Mouse (Mus musculus): ENCODE measurements around the gene Exoc7. TPM values are rescaled to one million over a fixed set of nuclear protein-coding genes. Genes with fewer than 3 reads are reported as not detected.

Gene Exoc7
- polyA plus RNA-seq, 1 experiment from 2014 or later: 60.5 TPM

DNA sequence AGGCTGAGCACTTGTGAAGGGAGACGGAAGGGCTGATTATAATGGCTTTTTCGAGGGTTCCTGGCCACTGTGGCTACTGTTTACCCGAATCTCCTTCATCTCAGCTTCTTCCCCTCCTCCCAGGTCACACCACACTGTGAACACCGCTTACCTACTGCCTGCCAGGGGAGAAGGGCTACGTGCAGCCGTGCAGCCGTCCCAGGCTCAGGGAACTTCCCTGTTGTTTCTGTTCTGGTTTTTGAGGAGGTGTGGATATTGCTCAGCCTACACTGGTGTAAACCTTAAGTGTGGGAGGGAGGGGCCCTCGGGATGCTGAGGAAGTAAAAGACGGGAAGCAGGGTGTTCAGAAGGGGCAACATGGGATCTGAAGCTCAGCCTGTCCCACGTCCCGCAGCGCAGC, 30.0 kb upstream of the Exoc7 start:
- 59% methylated on average over 11 of the region's 12 CpGs for WGBS
- Histone ChIP-seq H3K27me3 (replicated peaks; ENCODE audit: control insufficient read depth, insufficient read depth, low read length) (peaks cover 21% of the 10 kb centered on the region), H3K9ac (ENCODE audit: low read depth, low read length) (no peak overlapping the region), H3K27ac (replicated peaks; ENCODE audit: low read depth, low read length) (no peak overlapping the region), H3K4me1 (ENCODE audit: control insufficient read depth, insufficient read depth, low read length) (peaks cover 20% of the 10 kb centered on the region), H3K36me3 (ENCODE audit: control insufficient read depth, insufficient read depth, low read length) (no peaks in the 10 kb centered on the region), H3K4me2 (ENCODE audit: low read depth, low read length) (no peak overlapping the region), H3K9me3 (ENCODE audit: control insufficient read depth, low read length) (no peaks in the 10 kb centered on the region), H3K4me3 (ENCODE audit: low read depth, low read length) (no peak overlapping the region)
- no peak for DNase-seq (ENCODE audit: low spot score)
- no peak for ATAC-seq (ENCODE audit: low read depth)

- Histone ChIP-seq H3K4me2 (ENCODE audit: low read depth, low read length) (peak overlapping the region; percentile 99), H3K9ac (ENCODE audit: low read depth, low read length) (no peak overlapping the region; the same call in 1 of the 2 replicates), H3K4me3 (ENCODE audit: low read depth, low read length) (no peak overlapping the region), H3K36me3 (ENCODE audit: control insufficient read depth, insufficient read depth, low read length) (no peaks in the 10 kb centered on the region), H3K27me3 (replicated peaks; ENCODE audit: control insufficient read depth, insufficient read depth, low read length) (peaks cover 21% of the 10 kb centered on the region), H3K9me3 (ENCODE audit: control insufficient read depth, low read length) (no peaks in the 10 kb centered on the region), H3K4me1 (ENCODE audit: control insufficient read depth, insufficient read depth, low read length) (peaks cover 21% of the 10 kb centered on the region), H3K27ac (replicated peaks; ENCODE audit: low read depth, low read length) (no peak overlapping the region)
- ATAC-seq (ENCODE audit: low read depth): no peak
- DNase-seq (ENCODE audit: low spot score): no peak
- 83% methylated on average over 4 of the region's 4 CpGs for WGBS
These were observed 29.4 kb upstream of the Exoc7 start for GRCm38 (mm10) chr11:116336393-116336792.

DNA sequence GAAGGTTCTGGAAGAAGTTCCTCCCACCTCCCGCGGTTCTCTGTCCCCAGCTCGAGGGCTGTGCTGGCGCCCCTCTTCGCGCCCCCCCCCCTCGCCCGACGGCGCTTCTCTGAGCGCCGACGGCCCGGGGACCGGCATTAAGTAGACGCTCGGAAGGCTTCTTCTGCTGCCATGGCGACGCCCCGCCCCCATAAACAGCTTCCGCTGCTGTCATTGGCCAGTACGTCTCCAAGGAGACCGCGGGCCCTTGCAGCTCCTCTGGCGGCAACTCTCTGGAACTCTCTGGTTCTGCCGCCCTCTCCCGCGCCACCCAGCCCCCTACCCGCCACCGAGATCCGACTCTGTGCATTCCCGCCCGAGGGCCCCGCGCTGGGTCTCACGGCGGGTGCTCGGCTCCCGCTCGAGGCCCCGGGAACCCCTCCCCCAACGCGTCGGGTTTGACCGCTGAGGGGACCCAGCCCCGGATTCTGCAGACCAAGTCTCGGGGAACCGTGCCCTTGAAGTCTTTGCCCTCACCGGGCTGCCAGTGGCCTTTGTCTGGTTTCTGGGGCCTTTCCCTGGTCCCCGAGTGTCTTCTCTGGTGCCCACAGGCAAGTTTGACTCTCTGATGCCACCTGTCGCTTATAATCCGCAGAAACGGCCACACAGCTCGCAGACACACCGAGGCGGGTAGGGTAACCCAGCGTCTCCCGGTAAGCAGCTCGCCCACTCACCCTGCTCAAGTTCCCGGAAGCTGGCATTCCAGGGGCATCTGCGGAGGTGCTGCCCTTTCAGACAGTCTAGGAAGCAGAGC, 28.4 kb upstream of the Exoc7 start, which contains the start of gene Foxj1:
Gene Foxj1 (minus strand): TSS at position 156 of the 793 bp plus-strand sequence.
- Histone ChIP-seq H3K9ac (ENCODE audit: low read depth, low read length) (peak within 1 kb of the TSS; percentile 72), H3K4me3 (ENCODE audit: low read depth, low read length) (peak within 1 kb of the TSS; percentile 67), H3K36me3 (ENCODE audit: control insufficient read depth, insufficient read depth, low read length) (no peaks in the 10 kb centered on the region), H3K4me2 (ENCODE audit: low read depth, low read length) (peak within 1 kb of the TSS; percentile 99), H3K9me3 (ENCODE audit: control insufficient read depth, low read length) (no peaks in the 10 kb centered on the region), H3K27me3 (replicated peaks; ENCODE audit: control insufficient read depth, insufficient read depth, low read length) (peaks cover 21% of the 10 kb centered on the region), H3K4me1 (ENCODE audit: control insufficient read depth, insufficient read depth, low read length) (peaks cover 21% of the 10 kb centered on the region), H3K27ac (replicated peaks; ENCODE audit: low read depth, low read length) (peak within 1 kb of the TSS; percentile 61)
- under 1% methylated on average over 28 of the region's 61 CpGs for WGBS
- peak; percentile 92 for ATAC-seq (ENCODE audit: low read depth)
- DNase-seq (ENCODE audit: low spot score): peak; percentile 95

DNA sequence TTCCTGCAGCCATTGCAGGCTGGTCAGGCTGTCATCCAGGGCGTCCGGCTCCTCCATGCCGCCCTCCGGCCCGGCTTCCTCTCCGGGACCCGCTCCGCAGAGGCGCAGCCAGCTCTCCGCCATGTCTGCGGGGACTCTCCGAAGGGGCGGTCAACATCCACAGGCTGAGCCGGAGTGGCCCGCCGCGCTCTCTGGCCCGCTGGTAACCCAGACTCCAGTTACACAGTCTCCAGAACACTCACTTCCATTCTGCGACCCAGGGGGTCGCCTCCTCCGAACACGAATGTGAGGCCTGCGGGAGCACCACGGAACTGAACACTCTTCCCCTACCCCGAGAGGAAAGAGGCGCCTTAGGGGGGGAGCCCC, 27.4 kb upstream of the Exoc7 start:
- H3K4me3 ChIP-seq (ENCODE audit: low read depth, low read length): peak overlapping the region; percentile 67
- H3K9ac ChIP-seq (ENCODE audit: low read depth, low read length): peak overlapping the region; percentile 17; the same call in 1 of the 2 replicates
- H3K27ac ChIP-seq (replicated peaks; ENCODE audit: low read depth, low read length): no peak overlapping the region
- H3K27me3 ChIP-seq (replicated peaks; ENCODE audit: control insufficient read depth, insufficient read depth, low read length): peaks cover 21% of the 10 kb centered on the region
- ATAC-seq (ENCODE audit: low read depth) (no peak), DNase-seq (ENCODE audit: low spot score) (no peak)
- no peaks in the 10 kb centered on the region for H3K36me3 ChIP-seq (ENCODE audit: control insufficient read depth, insufficient read depth, low read length)
- H3K9me3 ChIP-seq (ENCODE audit: control insufficient read depth, low read length): no peaks in the 10 kb centered on the region
- H3K4me2 ChIP-seq (ENCODE audit: low read depth, low read length): peak overlapping the region; percentile 99
- peaks cover 21% of the 10 kb centered on the region for H3K4me1 ChIP-seq (ENCODE audit: control insufficient read depth, insufficient read depth, low read length)
- WGBS: 5% methylated on average over 11 of the region's 26 CpGs

- ATAC-seq (ENCODE audit: low read depth): no peak
- H3K36me3 ChIP-seq (ENCODE audit: control insufficient read depth, insufficient read depth, low read length): no peaks in the 10 kb centered on the region
- DNase-seq (ENCODE audit: low spot score): no peak
- H3K27ac ChIP-seq (replicated peaks; ENCODE audit: low read depth, low read length): no peak overlapping the region
- H3K27me3 ChIP-seq (replicated peaks; ENCODE audit: control insufficient read depth, insufficient read depth, low read length): peaks cover 21% of the 10 kb centered on the region
- H3K4me3 ChIP-seq (ENCODE audit: low read depth, low read length): peak overlapping the region; percentile 67
- H3K9me3 ChIP-seq (ENCODE audit: control insufficient read depth, low read length): no peaks in the 10 kb centered on the region
- peaks cover 21% of the 10 kb centered on the region for H3K4me1 ChIP-seq (ENCODE audit: control insufficient read depth, insufficient read depth, low read length)
- H3K9ac ChIP-seq (ENCODE audit: low read depth, low read length): peak overlapping the region; percentile 17; the same call in 1 of the 2 replicates
- WGBS: 31% methylated on average over 19 of the region's 31 CpGs
- peak overlapping the region; percentile 99 for H3K4me2 ChIP-seq (ENCODE audit: low read depth, low read length)
These were observed 26.7 kb upstream of the Exoc7 start for GRCm38 (mm10) chr11:116333526-116334416.

GRCm38 (mm10) chr11:116332983-116333270, 25.9 kb upstream of the Exoc7 start:
- DNase-seq (ENCODE audit: low spot score): no peak
- H3K9ac ChIP-seq (ENCODE audit: low read depth, low read length): no peak overlapping the region
- 93% methylated on average over 3 of the region's 3 CpGs for WGBS
- no peak overlapping the region for H3K4me2 ChIP-seq (ENCODE audit: low read depth, low read length)
- peaks cover 21% of the 10 kb centered on the region for H3K27me3 ChIP-seq (replicated peaks; ENCODE audit: control insufficient read depth, insufficient read depth, low read length)
- H3K9me3 ChIP-seq (ENCODE audit: control insufficient read depth, low read length): no peaks in the 10 kb centered on the region
- no peaks in the 10 kb centered on the region for H3K36me3 ChIP-seq (ENCODE audit: control insufficient read depth, insufficient read depth, low read length)
- H3K4me1 ChIP-seq (ENCODE audit: control insufficient read depth, insufficient read depth, low read length): peaks cover 21% of the 10 kb centered on the region
- ATAC-seq (ENCODE audit: low read depth): no peak
- no peak overlapping the region for H3K27ac ChIP-seq (replicated peaks; ENCODE audit: low read depth, low read length)
- H3K4me3 ChIP-seq (ENCODE audit: low read depth, low read length): no peak overlapping the region

DNA sequence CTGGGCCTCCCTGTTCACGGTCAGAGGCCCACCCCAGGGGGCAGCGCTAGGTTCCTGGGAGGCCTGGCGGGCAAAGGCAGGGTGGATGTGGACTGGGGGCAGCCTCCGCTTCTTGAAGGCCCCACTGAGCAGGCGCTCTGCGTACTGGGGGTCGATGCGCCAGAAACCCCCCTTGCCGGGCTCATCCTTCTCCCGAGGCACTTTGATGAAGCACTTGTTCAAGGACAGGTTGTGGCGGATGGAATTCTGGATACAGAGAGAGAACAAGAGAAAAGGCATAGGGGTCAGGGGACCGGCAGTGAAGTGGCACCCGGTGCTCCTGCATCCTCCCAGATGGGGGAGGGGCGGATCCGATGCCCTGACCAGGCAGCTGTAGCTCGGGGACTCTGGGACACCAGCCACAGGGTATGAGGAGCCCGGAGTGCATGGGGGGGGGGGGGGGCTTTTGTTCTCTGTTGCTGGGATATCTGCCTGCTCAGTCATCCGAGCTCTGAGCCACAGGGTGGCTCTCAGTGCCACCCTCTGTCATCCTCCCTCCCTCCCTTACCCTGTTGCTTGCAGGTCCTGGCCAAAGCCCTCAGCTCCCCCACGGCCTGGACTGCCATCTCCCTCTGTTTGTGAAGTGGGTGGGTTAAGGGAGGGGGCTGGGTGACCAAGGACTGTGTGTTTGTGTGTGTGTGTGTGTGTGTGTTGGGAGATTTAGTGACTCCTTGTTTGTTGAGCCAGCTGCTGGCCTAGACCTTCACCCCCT, 25.4 kb upstream of the Exoc7 start:
- no peaks in the 10 kb centered on the region for H3K9me3 ChIP-seq (ENCODE audit: control insufficient read depth, low read length)
- 0 out of 2 replicates have a peak overlapping the region, but pooled peaks have one; percentile 42 for H3K9ac ChIP-seq (ENCODE audit: low read depth, low read length)
- no peak for DNase-seq (ENCODE audit: low spot score)
- H3K27ac ChIP-seq (replicated peaks; ENCODE audit: low read depth, low read length): no peak overlapping the region
- WGBS: 44% methylated on average over 15 of the region's 19 CpGs
- no peak overlapping the region for H3K4me2 ChIP-seq (ENCODE audit: low read depth, low read length)
- no peak overlapping the region for H3K4me3 ChIP-seq (ENCODE audit: low read depth, low read length)
- no peaks in the 10 kb centered on the region for H3K36me3 ChIP-seq (ENCODE audit: control insufficient read depth, insufficient read depth, low read length)
- peaks cover 21% of the 10 kb centered on the region for H3K27me3 ChIP-seq (replicated peaks; ENCODE audit: control insufficient read depth, insufficient read depth, low read length)
- no peak for ATAC-seq (ENCODE audit: low read depth)
- H3K4me1 ChIP-seq (ENCODE audit: control insufficient read depth, insufficient read depth, low read length): peaks cover 21% of the 10 kb centered on the region

GRCm38 (mm10) chr11:116330211-116330518, 23.1 kb upstream of the Exoc7 start:
- DNase-seq (ENCODE audit: low spot score) (no peak), ATAC-seq (ENCODE audit: low read depth) (no peak)
- 58% methylated on average over 4 of the region's 7 CpGs for WGBS
- H3K27ac ChIP-seq (replicated peaks; ENCODE audit: low read depth, low read length): no peak overlapping the region
- H3K9ac ChIP-seq (ENCODE audit: low read depth, low read length): no peak overlapping the region
- no peaks in the 10 kb centered on the region for H3K36me3 ChIP-seq (ENCODE audit: control insufficient read depth, insufficient read depth, low read length)
- H3K4me3 ChIP-seq (ENCODE audit: low read depth, low read length): no peak overlapping the region
- H3K4me1 ChIP-seq (ENCODE audit: control insufficient read depth, insufficient read depth, low read length): peaks cover 16% of the 10 kb centered on the region
- H3K4me2 ChIP-seq (ENCODE audit: low read depth, low read length): no peak overlapping the region
- H3K27me3 ChIP-seq (replicated peaks; ENCODE audit: control insufficient read depth, insufficient read depth, low read length): peaks cover 21% of the 10 kb centered on the region
- H3K9me3 ChIP-seq (ENCODE audit: control insufficient read depth, low read length): no peaks in the 10 kb centered on the region

Data from embryonic facial prominence, embryonic 14.5 days (tissue).